Mouse (Mus musculus) T-cell, adult 2 months (primary cell): ENCODE results near the gene Pkd1.

Source experiments
- DNase-seq: peaks from one replicate; pipeline ENCODE4 v3.0.0; 2022; ENCODE audit warnings: low spot score

Pkd1 gene

DNA sequence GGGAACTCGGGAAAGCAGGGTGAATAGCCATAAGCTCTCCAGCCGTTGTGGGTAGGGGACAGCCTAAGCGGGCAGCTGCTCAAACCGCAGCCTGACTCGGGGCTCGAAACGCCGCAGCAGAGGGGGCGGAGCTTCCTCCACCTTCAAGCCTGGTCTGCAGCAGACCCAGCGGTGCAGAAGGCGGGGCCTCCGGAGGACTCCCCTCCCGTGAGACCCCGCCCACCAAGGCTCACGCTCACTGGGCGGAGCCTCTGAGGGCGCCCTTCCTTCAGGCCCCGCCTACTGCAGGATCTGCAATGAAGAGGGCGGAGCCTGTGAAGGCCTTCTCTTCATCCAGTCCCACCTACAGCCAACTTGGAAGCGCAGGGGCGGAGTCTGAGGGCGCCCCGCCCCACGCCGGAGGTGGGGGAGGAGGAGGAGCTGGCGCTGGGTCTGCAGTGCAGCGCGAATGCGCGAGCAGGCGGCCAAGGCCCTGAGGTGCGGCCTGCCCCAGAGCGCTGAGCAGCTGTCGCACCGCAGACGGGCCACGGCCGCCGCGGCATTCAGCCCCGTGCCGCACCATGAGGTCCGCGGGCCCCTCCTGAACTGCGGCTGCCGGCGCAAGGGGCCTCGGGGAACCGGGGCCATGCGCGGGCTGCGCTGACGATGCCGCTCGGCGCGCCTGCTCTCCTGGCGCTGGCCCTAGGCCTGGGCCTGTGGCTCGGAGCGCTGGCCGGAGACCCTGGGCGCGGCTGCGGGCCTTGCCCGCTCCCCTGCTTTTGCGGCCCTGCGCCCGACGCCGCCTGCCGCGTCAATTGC lies at the start of gene Pkd1:
Gene Pkd1, plus strand, starts transcription at position 217 of the 798 bp plus-strand sequence.
- DNase-seq, result peak; percentile 100

DNA sequence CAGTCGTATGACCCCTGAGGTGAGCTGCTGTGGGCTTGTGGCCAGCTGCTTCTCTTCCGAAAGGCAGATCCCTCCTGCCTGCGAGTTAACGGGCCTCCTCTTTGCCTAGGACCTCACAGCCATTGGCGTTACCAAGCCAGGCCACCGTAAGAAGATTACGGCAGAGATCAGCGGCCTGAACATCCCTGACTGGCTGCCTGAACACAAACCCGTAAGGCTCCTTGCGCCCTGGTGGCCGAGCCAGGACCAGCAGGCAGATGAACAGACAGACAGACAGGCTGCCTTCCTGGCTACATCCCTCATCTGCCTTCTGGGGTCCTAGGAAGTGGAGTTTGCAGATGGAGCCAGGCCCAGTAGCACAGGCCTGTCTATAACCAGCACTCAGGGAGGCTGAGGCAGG lies 47.4 kb upstream of the Pkd1 start:
- DNase-seq, result no peak

- DNase-seq, result no peak
Measured at GRCm38 (mm10) chr17:24504085-24504484, 45.5 kb upstream of the Pkd1 start.

GRCm38 (mm10) chr17:24505286-24505955 lies 44.2 kb upstream of the Pkd1 start:
- DNase-seq, result no peak

DNA sequence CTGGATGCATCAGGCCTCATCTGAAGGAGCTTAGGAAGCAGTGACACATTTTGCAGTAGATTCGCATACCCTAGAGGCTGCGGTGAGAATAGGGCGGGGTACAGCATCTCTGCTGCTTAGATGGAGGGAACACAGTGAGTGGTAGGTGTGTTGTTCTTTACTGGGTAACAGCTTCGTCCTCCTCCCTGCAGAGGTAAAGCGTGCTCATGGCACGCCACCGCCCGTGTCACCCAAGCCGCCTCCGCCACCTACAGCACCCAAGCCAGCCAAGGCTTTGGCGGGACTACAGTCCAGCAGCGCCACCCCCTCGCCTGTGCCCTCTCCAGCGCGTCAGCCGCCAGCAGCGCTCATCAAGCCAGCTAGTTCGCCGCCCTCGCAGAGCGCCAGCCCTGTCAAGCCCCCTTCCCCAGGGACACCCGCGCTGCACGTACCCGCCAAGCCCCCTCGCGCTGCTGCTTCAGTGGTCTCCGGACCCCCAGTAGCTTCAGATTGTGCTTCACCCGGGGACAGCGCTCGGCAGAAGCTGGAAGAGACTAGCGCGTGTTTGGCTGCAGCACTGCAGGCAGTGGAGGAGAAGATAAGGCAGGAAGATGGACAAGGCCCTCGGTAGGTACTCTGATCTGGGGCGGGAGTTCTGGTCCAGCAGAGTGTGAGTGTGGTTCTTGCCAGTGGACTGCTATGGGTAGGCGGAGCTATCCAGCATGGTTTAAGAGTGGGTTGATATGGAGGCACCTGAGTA lies 43.1 kb upstream of the Pkd1 start:
- no peak for DNase-seq

DNA sequence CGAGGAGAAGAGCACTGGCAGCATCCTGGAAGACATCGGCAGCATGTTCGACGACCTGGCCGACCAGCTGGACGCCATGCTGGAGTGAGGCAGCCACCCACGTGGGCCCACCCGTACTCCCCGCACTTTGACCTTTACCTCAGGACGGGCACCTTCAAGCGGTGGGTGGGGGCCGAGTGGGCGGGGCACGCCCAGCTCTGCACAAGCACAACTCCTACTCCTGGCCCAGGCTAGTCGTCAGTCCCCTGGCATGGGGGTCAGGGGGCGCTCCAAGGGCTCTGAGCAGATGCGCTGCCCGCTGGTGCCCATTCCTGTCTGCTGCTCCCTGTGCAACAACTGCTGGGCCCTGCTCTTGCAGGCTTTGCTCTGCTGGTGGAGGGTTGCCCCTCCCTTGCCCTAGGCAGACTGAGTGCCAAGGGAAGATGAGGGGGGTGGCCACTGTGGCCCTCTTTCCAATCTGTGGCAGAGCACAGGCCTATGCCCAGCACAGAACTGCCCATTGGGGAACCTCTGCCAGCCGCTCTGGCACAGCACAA lies 42.4 kb upstream of the Pkd1 start:
- DNase-seq, result no peak

DNA sequence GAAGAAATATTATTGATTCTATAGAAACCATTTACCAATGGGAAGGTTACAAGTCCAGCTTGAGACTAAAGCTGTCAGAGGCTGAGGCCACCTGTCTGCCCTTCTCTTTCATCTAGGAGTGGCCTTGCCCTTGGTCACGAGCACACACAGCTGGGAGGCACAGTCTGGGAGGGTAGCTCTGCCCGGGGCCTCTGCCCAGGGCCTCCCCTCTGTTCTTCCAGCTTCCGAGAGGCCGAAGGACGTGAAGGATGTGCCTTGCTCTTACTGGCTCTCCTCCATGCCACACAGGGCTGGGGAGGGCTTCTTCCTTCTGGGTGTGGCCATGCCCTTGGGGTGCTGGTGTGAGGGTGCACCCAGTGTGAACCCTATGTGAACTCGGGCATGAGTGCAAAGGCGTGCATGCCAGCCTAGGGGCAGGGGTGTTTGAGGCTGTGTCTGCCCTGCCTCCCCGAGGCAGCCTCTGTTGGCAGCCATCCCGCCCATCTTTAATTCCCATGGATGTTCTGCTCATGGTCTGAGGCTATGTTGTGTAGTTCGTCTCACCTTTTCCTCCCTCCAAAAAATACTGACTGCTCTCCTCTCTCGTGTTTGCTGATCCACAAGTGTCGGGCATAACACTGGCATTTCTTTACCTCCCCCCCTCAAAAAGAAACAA lies 41.7 kb upstream of the Pkd1 start:
- DNase-seq, result no peak

DNA sequence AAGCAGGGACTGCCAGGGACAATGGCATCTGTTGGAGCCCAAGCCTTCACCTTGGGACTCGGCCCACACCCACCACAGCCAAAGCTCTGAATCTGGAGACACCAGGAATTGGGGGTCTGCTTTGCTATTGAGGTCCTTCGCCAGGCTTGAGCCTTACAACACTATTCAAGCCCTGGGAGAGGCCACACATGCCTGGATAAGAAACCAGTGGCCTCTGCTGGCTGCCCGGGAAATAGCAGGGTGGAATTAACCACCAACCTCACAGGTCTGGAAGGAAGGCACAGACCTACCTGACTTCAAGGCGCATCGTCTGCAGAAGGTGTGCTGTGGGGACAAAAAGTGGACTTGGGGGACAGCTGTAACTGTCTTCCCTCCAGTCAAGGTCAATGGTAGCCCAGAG lies 36.0 kb upstream of the Pkd1 start:
- no peak for DNase-seq

GRCm38 (mm10) chr17:24514270-24515257 lies 35.1 kb upstream of the Pkd1 start:
- DNase-seq, result no peak

DNA sequence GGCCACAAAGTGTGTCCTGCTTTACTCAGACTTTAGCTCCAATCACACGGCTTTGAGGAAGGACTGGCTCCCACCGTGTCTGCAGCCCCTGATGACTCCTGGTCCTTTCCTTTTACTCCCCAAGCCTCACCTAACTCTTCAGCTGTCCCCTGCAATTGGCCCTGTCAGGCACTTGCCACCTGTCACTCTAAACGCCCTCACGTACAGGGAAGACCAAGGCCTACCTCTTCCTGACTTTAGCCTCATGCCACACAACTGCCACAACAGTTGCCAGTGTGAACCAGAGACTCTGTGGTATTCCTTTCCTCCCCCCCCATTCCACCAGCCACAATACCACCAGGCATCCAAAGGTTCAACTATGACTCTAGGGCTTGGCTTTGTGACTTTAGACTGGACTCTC lies 29.2 kb upstream of the Pkd1 start:
- DNase-seq, result no peak

DNA sequence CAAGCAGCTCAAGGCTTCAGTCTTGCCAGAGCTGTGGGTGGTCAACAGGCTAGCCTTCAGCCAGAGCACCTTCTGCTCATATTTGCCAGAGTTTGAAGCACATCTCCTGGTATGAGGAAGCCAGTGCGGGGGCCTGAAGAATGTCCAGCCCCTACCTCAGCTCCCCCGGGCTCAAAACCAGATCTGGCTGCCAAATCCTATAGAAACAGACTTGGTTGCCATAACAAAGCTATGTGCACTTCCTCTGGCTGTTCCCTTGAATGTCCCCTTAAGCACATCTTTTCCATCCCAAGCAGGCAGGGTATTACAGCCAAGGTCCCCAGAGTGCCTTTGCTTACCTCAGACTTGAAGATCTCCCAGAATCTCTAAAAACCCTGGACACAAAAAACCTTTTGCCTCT lies 24.9 kb upstream of the Pkd1 start:
- DNase-seq, result no peak

DNA sequence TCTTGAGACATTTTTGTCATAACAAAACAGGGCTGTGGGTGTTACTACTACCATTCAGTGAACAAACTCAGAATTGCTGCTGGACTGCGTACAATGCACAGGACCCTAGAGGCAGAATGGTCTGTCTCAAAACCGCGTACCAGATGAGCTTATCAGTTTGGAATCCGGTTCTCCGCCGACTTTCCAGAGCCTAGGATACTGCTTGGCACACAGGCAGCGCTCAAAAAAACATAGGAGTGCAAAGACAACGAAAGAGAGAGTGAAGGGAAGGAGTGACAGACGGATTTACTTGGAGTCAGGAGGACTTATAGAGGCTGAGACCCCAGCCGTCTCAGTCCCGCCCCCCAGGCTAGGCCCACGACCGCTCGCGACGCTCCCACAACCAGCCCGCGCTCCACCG lies 22.3 kb upstream of the Pkd1 start:
- DNase-seq, result no peak

- peak; percentile 95 for DNase-seq
Measured at GRCm38 (mm10) chr17:24527723-24528559, 21.7 kb upstream of the Pkd1 start, which contains the start of gene Traf7. Gene Traf7 (minus strand): TSS chr17:24527938.

DNA sequence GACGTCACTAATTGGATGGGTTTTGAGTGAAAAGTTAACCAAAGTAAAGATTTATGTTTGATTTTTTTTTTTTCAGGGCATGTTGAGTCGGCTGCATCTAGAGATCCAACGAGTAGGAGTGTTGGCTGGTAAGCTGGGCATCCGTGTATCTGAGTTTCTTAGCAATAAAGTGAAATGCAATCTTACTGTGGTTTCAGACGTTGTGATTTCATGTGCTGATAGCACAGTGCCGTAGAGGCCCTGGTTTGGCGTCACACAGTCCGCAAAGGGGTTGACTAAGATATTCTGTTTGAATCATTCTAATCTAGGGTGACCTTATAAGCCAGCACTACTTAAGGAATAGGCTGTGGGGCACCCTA lies 21.1 kb upstream of the Pkd1 start:
- peak; percentile 34 for DNase-seq

DNA sequence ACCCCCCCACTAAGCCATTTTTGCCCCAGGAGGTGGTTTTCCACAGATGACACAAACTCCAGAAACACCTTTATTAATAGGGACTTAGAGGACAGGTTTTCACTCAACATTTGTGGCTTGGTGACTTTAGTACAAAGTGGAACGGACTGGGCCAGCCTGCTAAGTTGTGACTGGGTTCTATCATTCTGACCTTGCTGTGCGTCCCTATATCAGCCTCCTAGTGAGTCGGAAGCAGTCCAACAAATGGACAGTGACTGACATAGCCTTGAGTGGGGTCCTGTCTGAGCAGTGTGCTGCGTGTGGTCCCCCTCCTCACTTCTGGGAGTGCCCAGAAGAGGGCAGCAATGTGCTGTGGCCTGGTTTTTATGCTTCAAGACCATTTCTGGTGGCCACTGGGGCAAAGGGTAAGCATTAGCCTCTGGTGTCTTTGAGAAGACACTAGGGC lies 20.6 kb upstream of the Pkd1 start:
- DNase-seq, result peak; percentile 28

DNA sequence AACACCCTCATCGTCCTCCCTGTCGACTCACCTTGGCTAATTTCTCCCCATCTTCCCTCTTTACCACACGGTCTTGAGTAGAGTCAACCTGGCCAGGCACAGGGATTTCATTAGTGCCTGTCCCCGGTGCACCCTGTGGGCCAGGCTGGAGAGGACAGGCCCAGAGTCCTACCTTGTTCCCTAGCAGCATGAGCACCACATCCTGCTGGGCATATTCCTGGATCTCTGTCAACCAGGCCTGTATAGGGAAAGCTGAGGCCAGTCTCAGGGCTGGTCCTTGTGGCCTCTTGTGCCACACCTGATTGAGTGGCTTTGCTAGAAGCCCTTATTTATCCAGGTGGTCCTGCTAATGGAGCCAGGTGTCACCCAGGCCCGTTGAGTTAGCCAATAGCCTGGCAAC lies 19.8 kb upstream of the Pkd1 start:
- no peak for DNase-seq

- DNase-seq, result no peak
Measured at GRCm38 (mm10) chr17:24530361-24531050, 19.1 kb upstream of the Pkd1 start.

GRCm38 (mm10) chr17:24531064-24531463 lies 18.6 kb upstream of the Pkd1 start:
- no peak for DNase-seq

DNA sequence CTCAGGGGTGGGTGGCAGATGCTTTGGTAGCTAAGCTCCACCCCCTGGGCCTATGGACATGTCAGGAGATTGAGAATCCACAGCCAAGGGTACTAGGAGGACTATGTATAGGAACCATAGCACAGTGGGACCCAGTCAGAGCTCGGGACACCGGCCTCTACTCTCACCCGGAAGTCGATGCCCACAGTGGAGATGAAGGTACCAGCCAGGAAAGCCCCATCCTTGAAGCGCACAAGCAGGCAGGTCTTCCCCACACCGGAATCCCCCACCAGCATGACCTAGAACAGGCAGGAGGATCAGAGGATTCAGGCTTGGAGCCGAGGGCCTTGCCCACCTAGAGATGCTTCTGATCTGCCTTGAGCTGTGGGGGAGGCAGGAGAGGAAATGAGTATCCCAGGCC lies 17.6 kb upstream of the Pkd1 start:
- no peak for DNase-seq
